ENCODE assay signal across 8 mouse cellular contexts in genomic region chr4:117131890-117132793, GRCm38 (mm10). TPM values are rescaled to one million over a fixed set of nuclear protein-coding genes. Genes with fewer than 3 reads are reported as not detected.
DNase-seq lines count a peak whose midpoint lies in the region; ATAC-seq and TF ChIP-seq lines count a peak whose summit lies in the region.

No protein-coding gene starts in this region.

- H3K36me3 ChIP-seq in liver, adult 2 months (ENCODE audit: control insufficient read depth, insufficient read depth, low read length), result peaks cover 47% of the 10 kb centered on the region
- H3K36me3 ChIP-seq in embryonic facial prominence, embryonic 13.5 days, result peaks cover 16% of the 10 kb centered on the region
- peaks cover 7% of the 10 kb centered on the region; the same call in 1 of the 2 replicates for H3K36me3 ChIP-seq in liver, embryonic 11.5 days (ENCODE audit: control insufficient read depth, insufficient read depth, low read length)
- H3K36me3 ChIP-seq in stomach, embryonic 14.5 days (ENCODE audit: control insufficient read depth, insufficient read depth, low read length), result peaks cover 7% of the 10 kb centered on the region; the same call in 1 of the 2 replicates

- peaks cover 21% of the 10 kb centered on the region for H3K4me1 ChIP-seq in liver, adult 2 months (ENCODE audit: control insufficient read depth, insufficient read depth, low read length)
- H3K4me1 ChIP-seq in embryonic facial prominence, embryonic 13.5 days, result peaks cover 15% of the 10 kb centered on the region
- peaks cover 23% of the 10 kb centered on the region for H3K4me1 ChIP-seq in liver, embryonic 11.5 days (replicated peaks; ENCODE audit: control insufficient read depth, insufficient read depth, low read length)
- H3K4me1 ChIP-seq in stomach, embryonic 14.5 days (ENCODE audit: control insufficient read depth, insufficient read depth, low read length), result peaks cover 10% of the 10 kb centered on the region; the same call in 1 of the 2 replicates

- 44% methylated on average over 7 of the region's 7 CpGs for WGBS in liver, adult 2 months
- WGBS in embryonic facial prominence, embryonic 13.5 days, result 23% methylated on average over 7 of the region's 7 CpGs
- WGBS in liver, embryonic 11.5 days, result 37% methylated on average over 7 of the region's 7 CpGs
- 36% methylated on average over 7 of the region's 7 CpGs for WGBS in stomach, embryonic 14.5 days

- no peak for DNase-seq in liver, adult 2 months (ENCODE audit: extremely low read depth, low read depth, low spot score)
- no peak for DNase-seq in liver
- no peak for DNase-seq in liver, embryonic 11.5 days (ENCODE audit: low spot score)
- no peak for DNase-seq in cerebellum, postnatal 36 days
- DNase-seq in right cerebral cortex, postnatal 25 days, result no peak
- DNase-seq in kidney, adult 11 months, result no peak

- peaks cover 6% of the 10 kb centered on the region; the same call in 1 of the 2 replicates for H3K79me2 ChIP-seq in liver, adult 2 months (ENCODE audit: control insufficient read depth, insufficient read depth, low read length)

- H3K9me3 ChIP-seq in embryonic facial prominence, embryonic 13.5 days, result no peaks in the 10 kb centered on the region
- H3K9me3 ChIP-seq in liver, embryonic 11.5 days (ENCODE audit: control insufficient read depth, low read length), result no peaks in the 10 kb centered on the region
- no peaks in the 10 kb centered on the region for H3K9me3 ChIP-seq in stomach, embryonic 14.5 days (ENCODE audit: control insufficient read depth, low read depth, low read length)

- peak overlapping the region; percentile 82 for H3K4me3 ChIP-seq in liver, adult 2 months (ENCODE audit: insufficient read depth, low read depth, low read length)
- H3K4me3 ChIP-seq in embryonic facial prominence, embryonic 13.5 days, result peak overlapping the region; percentile 76; the same call in 1 of the 2 replicates
- H3K4me3 ChIP-seq in liver, embryonic 11.5 days (ENCODE audit: low read depth, low read length), result peak overlapping the region; percentile 88
- peak overlapping the region; percentile 59; the same call in 1 of the 2 replicates for H3K4me3 ChIP-seq in stomach, embryonic 14.5 days (ENCODE audit: low read depth, low read length)

- H3K9ac ChIP-seq in liver, adult 2 months (ENCODE audit: low read depth, low read length), result peak overlapping the region; percentile 85
- peak overlapping the region; percentile 84; the same call in 1 of the 2 replicates for H3K9ac ChIP-seq in embryonic facial prominence, embryonic 13.5 days
- no peak overlapping the region for H3K9ac ChIP-seq in liver, embryonic 11.5 days (ENCODE audit: low read depth, low read length)
- peak overlapping the region; percentile 60; the same call in 1 of the 2 replicates for H3K9ac ChIP-seq in stomach, embryonic 14.5 days (replicated peaks; ENCODE audit: low read depth, low read length)

- peak overlapping the region; percentile 97 for H3K4me2 ChIP-seq in embryonic facial prominence, embryonic 13.5 days
- peak overlapping the region; percentile 100 for H3K4me2 ChIP-seq in liver, embryonic 11.5 days
- H3K4me2 ChIP-seq in stomach, embryonic 14.5 days (replicated peaks; ENCODE audit: low read depth, low read length), result peak overlapping the region; percentile 89; the same call in 1 of the 2 replicates

- no peak for TF ChIP-seq POLR2A in liver, adult 2 months (IDR thresholded peaks at IDR 0.05; ENCODE audit: extremely low read depth, insufficient read depth, low read length)

- H3K27me3 ChIP-seq in liver, adult 2 months (ENCODE audit: control insufficient read depth, insufficient read depth, low read length), result no peaks in the 10 kb centered on the region
- peaks cover 30% of the 10 kb centered on the region for H3K27me3 ChIP-seq in embryonic facial prominence, embryonic 13.5 days
- peaks cover 21% of the 10 kb centered on the region for H3K27me3 ChIP-seq in liver, embryonic 11.5 days (replicated peaks; ENCODE audit: control insufficient read depth, insufficient read depth, low read length)
- peaks cover 7% of the 10 kb centered on the region; the same call in 1 of the 2 replicates for H3K27me3 ChIP-seq in stomach, embryonic 14.5 days (ENCODE audit: control insufficient read depth, insufficient read depth, low read length)

- peak overlapping the region; percentile 58 for H3K27ac ChIP-seq in liver, adult 2 months (replicated peaks; ENCODE audit: insufficient read depth, low read depth, low read length)
- no peak overlapping the region for H3K27ac ChIP-seq in embryonic facial prominence, embryonic 13.5 days
- no peak overlapping the region for H3K27ac ChIP-seq in liver, embryonic 11.5 days (ENCODE audit: low read depth, low read length)
- no peak overlapping the region for H3K27ac ChIP-seq in stomach, embryonic 14.5 days (ENCODE audit: low read length)

- no peak for TF ChIP-seq CTCF in liver, adult 2 months (IDR thresholded peaks at IDR 0.05; ENCODE audit: low read depth, low read length)

- ATAC-seq in embryonic facial prominence, embryonic 13.5 days (ENCODE audit: insufficient number of reproducible peaks, insufficient read depth, low FRiP score, low TSS enrichment, low read depth), result no peak
- no peak for ATAC-seq in liver, embryonic 11.5 days (replicated peaks; ENCODE audit: low FRiP score)
- ATAC-seq in stomach, embryonic 14.5 days (ENCODE audit: insufficient number of reproducible peaks, insufficient read depth, low FRiP score, low read depth), result no peak

RNA-seq across cellular contexts. Expression of gene Plk3, which starts 1.6 kb away (rescaled TPM):
- 10.7 and 19.5 TPM in 2 replicates for total RNA-seq in liver, adult 2 months (2014; rRNA removed)
- polyA plus RNA-seq in liver, adult 2 months (2012; rRNA removed), result 21.2 and 31.7 TPM in 2 replicates
- polyA plus RNA-seq in embryonic facial prominence, embryonic 13.5 days (2015; fragmentation: Nextera tagmentation; extraction: Ambion mirVana), result 3.2 and 3.3 TPM in 2 replicates
- polyA plus RNA-seq in liver, embryonic 11.5 days (2014; fragmentation: Nextera tagmentation; extraction: Ambion mirVana), result 2.4 and 2.5 TPM in 2 replicates
- polyA plus RNA-seq in stomach, embryonic 14.5 days (2014; fragmentation: Nextera tagmentation; extraction: Ambion mirVana), result 2.6 and 3.8 TPM in 2 replicates

RNA-seq across cellular contexts. Expression of gene Tctex1d4, which starts 5.5 kb away (rescaled TPM):
- total RNA-seq in liver, adult 2 months (2014; rRNA removed), result not detected in 2 replicates
- 0.17 TPM in 1 of 2 replicates, not detected in the other for polyA plus RNA-seq in liver, adult 2 months (2012; rRNA removed)
- polyA plus RNA-seq in embryonic facial prominence, embryonic 13.5 days (2015; fragmentation: Nextera tagmentation; extraction: Ambion mirVana), result not detected in 2 replicates
- polyA plus RNA-seq in liver, embryonic 11.5 days (2014; fragmentation: Nextera tagmentation; extraction: Ambion mirVana), result not detected in 2 replicates
- not detected in 2 replicates for polyA plus RNA-seq in stomach, embryonic 14.5 days (2014; fragmentation: Nextera tagmentation; extraction: Ambion mirVana)

RNA-seq across cellular contexts. Expression of gene Btbd19, which starts 6.6 kb away (rescaled TPM):
- 0.67 and 0.74 TPM in 2 replicates for total RNA-seq in liver, adult 2 months (2014; rRNA removed)
- polyA plus RNA-seq in liver, adult 2 months (2012; rRNA removed), result 0.86 and 1.8 TPM in 2 replicates
- polyA plus RNA-seq in embryonic facial prominence, embryonic 13.5 days (2015; fragmentation: Nextera tagmentation; extraction: Ambion mirVana), result 5.8 and 6.2 TPM in 2 replicates
- 8.3 and 8.5 TPM in 2 replicates for polyA plus RNA-seq in liver, embryonic 11.5 days (2014; fragmentation: Nextera tagmentation; extraction: Ambion mirVana)
- polyA plus RNA-seq in stomach, embryonic 14.5 days (2014; fragmentation: Nextera tagmentation; extraction: Ambion mirVana), result 6.7 and 8.5 TPM in 2 replicates

RNA-seq across cellular contexts. Expression of gene Rps8, which starts 23.9 kb away (rescaled TPM):
- 449 and 482 TPM in 2 replicates for total RNA-seq in liver, adult 2 months (2014; rRNA removed)
- 311 and 370 TPM in 2 replicates for polyA plus RNA-seq in liver, adult 2 months (2012; rRNA removed)
- polyA plus RNA-seq in embryonic facial prominence, embryonic 13.5 days (2015; fragmentation: Nextera tagmentation; extraction: Ambion mirVana), result 1,074 and 1,114 TPM in 2 replicates
- 1,349 and 1,481 TPM in 2 replicates for polyA plus RNA-seq in liver, embryonic 11.5 days (2014; fragmentation: Nextera tagmentation; extraction: Ambion mirVana)
- 1,401 and 1,488 TPM in 2 replicates for polyA plus RNA-seq in stomach, embryonic 14.5 days (2014; fragmentation: Nextera tagmentation; extraction: Ambion mirVana)

RNA-seq across cellular contexts. Expression of gene Ptch2, which starts 36.3 kb away (rescaled TPM):
- total RNA-seq in liver, adult 2 months (2014; rRNA removed), result 0.18 and 0.34 TPM in 2 replicates
- polyA plus RNA-seq in liver, adult 2 months (2012; rRNA removed), result 1.0 and 1.4 TPM in 2 replicates
- 20.5 and 26.8 TPM in 2 replicates for polyA plus RNA-seq in embryonic facial prominence, embryonic 13.5 days (2015; fragmentation: Nextera tagmentation; extraction: Ambion mirVana)
- polyA plus RNA-seq in liver, embryonic 11.5 days (2014; fragmentation: Nextera tagmentation; extraction: Ambion mirVana), result 1.4 and 1.8 TPM in 2 replicates
- 8.2 and 9.8 TPM in 2 replicates for polyA plus RNA-seq in stomach, embryonic 14.5 days (2014; fragmentation: Nextera tagmentation; extraction: Ambion mirVana)
